Mouse (Mus musculus) stomach, embryonic 14.5 days (tissue): ENCODE data around the gene Trpm1. TPM values are rescaled to one million over a fixed set of nuclear protein-coding genes. Genes with fewer than 3 reads are reported as not detected.

ENCODE experiments used
- ATAC-seq: fragments of 200-750 bp; cut with Nextera tagmentation; 2 replicates; pipeline ENCODE4 v1.8.0; 2017; ENCODE audit warnings: low read depth, moderate TSS enrichment; ENCODE audit not compliant: insufficient number of reproducible peaks, insufficient read depth, low FRiP score
- H3K27ac ChIP-seq: fragments of 300-500 bp; sonication (generic); 2 replicates; pipeline ENCODE4 v1.5.1; 2014; ENCODE audit warnings: mild to moderate bottlenecking, low read length, moderate library complexity, mixed read lengths
- H3K27me3 ChIP-seq: fragments of 300-500 bp; sonication (generic); 2 replicates; pipeline ENCODE4 v1.6.1; 2014; ENCODE audit warnings: low read length, control low read depth, mixed read lengths; ENCODE audit not compliant: control insufficient read depth, insufficient read depth
- H3K36me3 ChIP-seq: fragments of 300-500 bp; sonication (generic); 2 replicates; pipeline ENCODE4 v1.6.1; 2014; ENCODE audit warnings: mild to moderate bottlenecking, control low read depth, low read length, moderate library complexity, mixed read lengths; ENCODE audit not compliant: control insufficient read depth, insufficient read depth
- H3K4me1 ChIP-seq: fragments of 300-500 bp; sonication (generic); 2 replicates; pipeline ENCODE4 v1.6.1; 2014; ENCODE audit warnings: low read length, control low read depth, mixed read lengths; ENCODE audit not compliant: control insufficient read depth, insufficient read depth
- H3K4me2 ChIP-seq: fragments of 300-500 bp; sonication (generic); replicated peaks from 2 replicates; pipeline ENCODE4 v1.6.1; 2014; ENCODE audit warnings: low read depth, low read length, control low read depth
- H3K4me3 ChIP-seq: fragments of 300-500 bp; sonication (generic); 2 replicates; pipeline ENCODE4 v1.5.1; 2014; ENCODE audit warnings: low read depth, low read length, control low read depth
- H3K9ac ChIP-seq: fragments of 300-500 bp; sonication (generic); replicated peaks from 2 replicates; pipeline ENCODE4 v1.6.1; 2014; ENCODE audit warnings: low read depth, mild to moderate bottlenecking, control low read depth, low read length, moderate library complexity, mixed read lengths
- H3K9me3 ChIP-seq: fragments of 300-500 bp; sonication (generic); 2 replicates; pipeline ENCODE4 v1.6.1; 2016; ENCODE audit warnings: low read depth, low read length, control low read depth; ENCODE audit not compliant: control insufficient read depth
- WGBS: fragments of 180-500 bp; shearing (Covaris S2); extraction: QIAGEN DNeasy Blood & Tissue Kit; methylation state at CpG from one replicate; pipeline ENCODE4 v1.1.7; 2014; 5-methylcytosine and 5-hydroxymethylcytosine counted together
- polyA plus RNA-seq: library from polyadenylated mRNA; unstranded; fragments of >200 nt; fragmentation: Nextera tagmentation; extraction: Ambion mirVana; gene quantifications from 2 replicates; pipeline ENCODE4 v1.2.1, GENCODE M21; 2014

Gene Trpm1
- polyA plus RNA-seq, 1 experiment from 2014 or later, result not detected

GRCm38 (mm10) chr7:64179310-64179709, 25.7 kb downstream of the Trpm1 start:
- 87% methylated on average over 4 of the region's 4 CpGs for WGBS

DNA sequence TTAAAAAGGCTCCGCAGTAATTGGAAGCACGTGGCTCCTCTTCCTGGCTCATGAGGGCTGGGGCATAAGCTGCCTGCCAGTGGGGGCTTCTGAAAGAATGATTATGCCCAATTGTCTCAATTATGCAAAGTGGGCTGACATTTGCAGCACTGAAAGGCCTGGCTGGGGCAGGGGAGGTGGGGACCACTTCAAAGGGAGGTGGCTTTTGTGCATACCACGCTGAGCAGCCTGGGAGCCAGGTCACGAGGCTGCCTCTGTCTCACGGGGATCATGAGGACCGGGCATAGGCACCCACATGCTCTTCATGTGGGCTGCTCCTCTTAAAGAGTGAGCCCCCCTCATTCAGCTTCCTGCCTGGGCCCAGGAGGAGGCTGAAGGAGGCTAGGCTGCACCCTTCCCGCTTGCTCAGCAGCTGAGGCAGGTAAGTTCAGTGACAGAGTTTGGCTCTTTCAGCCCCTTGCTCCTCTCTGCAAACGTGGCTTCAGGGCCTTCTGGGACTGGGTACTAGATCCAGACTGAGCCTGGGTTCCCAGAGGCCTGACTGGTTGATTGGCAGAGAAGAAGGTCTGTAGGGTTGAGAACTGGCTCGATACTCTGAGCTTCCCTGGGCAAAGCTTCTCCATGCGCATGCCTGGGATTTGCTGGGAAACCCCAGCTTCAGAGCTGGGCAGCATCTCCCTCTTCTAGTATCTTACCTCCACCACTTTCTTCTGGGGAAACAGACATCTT, 31.7 kb downstream of the Trpm1 start:
- Histone ChIP-seq H3K4me1 (no peaks in the 10 kb centered on the region), H3K9ac (no peak overlapping the region), H3K27ac (no peak overlapping the region), H3K9me3 (no peaks in the 10 kb centered on the region), H3K4me2 (no peak overlapping the region), H3K4me3 (no peak overlapping the region), H3K27me3 (no peaks in the 10 kb centered on the region), H3K36me3 (no peaks in the 10 kb centered on the region)
- WGBS, result 47% methylated on average over 10 of the region's 10 CpGs
- ATAC-seq, result no peak

More at GRCm38 (mm10) chr7:64179310-64179709, 25.7 kb downstream of the Trpm1 start:
- Histone ChIP-seq H3K4me1 (no peaks in the 10 kb centered on the region), H3K4me2 (no peak overlapping the region), H3K4me3 (no peak overlapping the region), H3K36me3 (no peaks in the 10 kb centered on the region), H3K27ac (no peak overlapping the region), H3K27me3 (no peaks in the 10 kb centered on the region), H3K9me3 (no peaks in the 10 kb centered on the region), H3K9ac (no peak overlapping the region)
- no peak for ATAC-seq

DNA sequence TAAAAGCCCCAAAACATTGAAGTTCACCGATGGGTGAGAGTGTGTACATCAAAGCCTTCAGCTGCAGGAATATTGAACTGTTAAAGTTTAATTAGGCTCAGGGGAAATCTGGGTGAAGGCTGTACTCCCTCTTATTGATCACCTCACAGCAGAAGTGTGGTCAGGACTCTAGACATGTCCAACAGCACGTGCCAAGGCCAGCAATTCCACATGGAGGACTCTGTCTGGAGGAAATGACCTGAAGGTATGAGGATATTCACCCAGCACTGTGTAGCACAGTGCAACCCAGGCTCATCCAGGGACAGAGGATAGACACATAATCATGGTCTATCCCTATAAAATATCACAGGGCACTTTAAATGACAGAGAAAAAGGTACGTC, 32.3 kb downstream of the Trpm1 start:
- ATAC-seq, result no peak
- Histone ChIP-seq H3K9ac (no peak overlapping the region), H3K36me3 (no peaks in the 10 kb centered on the region), H3K4me1 (no peaks in the 10 kb centered on the region), H3K27ac (no peak overlapping the region), H3K4me2 (no peak overlapping the region), H3K27me3 (no peaks in the 10 kb centered on the region), H3K9me3 (no peaks in the 10 kb centered on the region), H3K4me3 (no peak overlapping the region)
- 75% methylated on average over 3 of the region's 3 CpGs for WGBS

DNA sequence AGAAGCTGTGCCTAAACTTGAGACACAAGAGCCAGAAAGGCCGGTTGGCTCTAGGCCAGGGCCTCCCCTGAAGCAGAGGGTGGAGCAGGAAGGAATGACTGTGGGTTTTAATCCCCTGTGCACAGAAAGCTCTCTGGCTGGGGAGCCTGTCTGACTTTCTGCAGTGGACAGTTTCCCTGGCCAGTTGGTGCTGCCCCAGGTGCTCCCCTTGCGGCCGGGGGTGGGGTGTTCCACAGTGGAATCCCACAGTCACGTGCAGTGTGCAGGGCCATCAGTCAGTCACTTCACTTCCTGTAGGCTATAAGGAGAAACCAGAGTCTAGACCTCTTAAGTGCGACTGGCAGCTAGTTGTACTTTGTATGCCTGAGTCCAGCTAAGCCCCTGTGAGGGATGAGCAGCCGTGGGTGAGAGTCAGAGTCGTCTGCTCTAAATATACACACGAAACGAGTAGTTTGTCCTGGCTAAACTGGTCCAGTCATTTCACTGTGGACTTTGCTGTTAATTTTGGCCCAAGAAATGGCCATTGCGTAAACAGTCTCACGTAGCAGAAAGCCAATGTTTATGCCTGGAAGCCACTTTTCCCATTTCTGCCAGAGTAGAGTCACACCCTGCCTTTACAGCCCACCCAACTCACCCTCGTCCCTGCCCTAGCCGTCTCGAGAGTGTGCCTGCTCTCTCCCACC, 38.8 kb downstream of the Trpm1 start:
- H3K4me2 ChIP-seq, result no peak overlapping the region
- H3K36me3 ChIP-seq, result no peaks in the 10 kb centered on the region
- H3K27me3 ChIP-seq, result no peaks in the 10 kb centered on the region
- no peak overlapping the region for H3K9ac ChIP-seq
- H3K4me1 ChIP-seq, result peaks cover 9% of the 10 kb centered on the region; the same call in 1 of the 2 replicates
- 21% methylated on average over 14 of the region's 14 CpGs for WGBS
- ATAC-seq, result peak; percentile 42
- H3K27ac ChIP-seq, result no peak overlapping the region
- H3K9me3 ChIP-seq, result no peaks in the 10 kb centered on the region
- H3K4me3 ChIP-seq, result no peak overlapping the region

GRCm38 (mm10) chr7:64193476-64193875, 39.8 kb downstream of the Trpm1 start:
- ATAC-seq, result no peak
- Histone ChIP-seq H3K9ac (no peak overlapping the region), H3K4me1 (peaks cover 9% of the 10 kb centered on the region; the same call in 1 of the 2 replicates), H3K27me3 (no peaks in the 10 kb centered on the region), H3K4me2 (no peak overlapping the region), H3K9me3 (no peaks in the 10 kb centered on the region), H3K27ac (no peak overlapping the region), H3K4me3 (no peak overlapping the region), H3K36me3 (no peaks in the 10 kb centered on the region)
- WGBS, result 49% methylated on average over 5 of the region's 5 CpGs

- H3K4me3 ChIP-seq, result no peak overlapping the region
- no peaks in the 10 kb centered on the region for H3K36me3 ChIP-seq
- 72% methylated on average over 3 of the region's 3 CpGs for WGBS
- ATAC-seq, result no peak
- H3K27ac ChIP-seq, result no peak overlapping the region
- no peaks in the 10 kb centered on the region for H3K27me3 ChIP-seq
- peaks cover 9% of the 10 kb centered on the region; the same call in 1 of the 2 replicates for H3K4me1 ChIP-seq
- no peaks in the 10 kb centered on the region for H3K9me3 ChIP-seq
- no peak overlapping the region for H3K9ac ChIP-seq
- H3K4me2 ChIP-seq, result no peak overlapping the region
These were observed 42.5 kb downstream of the Trpm1 start for GRCm38 (mm10) chr7:64196114-64196513.

DNA sequence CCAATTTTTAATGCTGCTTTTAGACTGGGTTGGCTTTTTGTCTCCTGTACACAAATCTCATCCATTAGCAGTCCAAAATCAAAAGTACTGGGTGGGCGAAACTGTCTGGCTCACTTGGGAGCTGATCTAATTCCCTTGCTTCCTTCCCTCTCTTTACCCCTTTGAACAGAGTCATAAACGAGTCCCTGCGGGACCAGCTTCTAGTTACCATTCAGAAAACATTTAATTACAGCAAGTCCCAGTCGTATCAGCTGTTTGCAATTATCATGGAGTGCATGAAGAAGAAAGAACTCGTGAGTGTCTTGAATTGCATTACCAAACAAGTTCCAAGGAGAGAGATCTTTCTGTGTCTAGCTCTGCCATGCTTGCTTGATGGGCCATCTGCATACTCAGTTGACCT, 55.1 kb downstream of the Trpm1 start:
- Histone ChIP-seq H3K9me3 (no peaks in the 10 kb centered on the region), H3K4me1 (no peaks in the 10 kb centered on the region), H3K36me3 (no peaks in the 10 kb centered on the region), H3K9ac (no peak overlapping the region), H3K27me3 (no peaks in the 10 kb centered on the region), H3K4me2 (no peak overlapping the region), H3K27ac (no peak overlapping the region), H3K4me3 (no peak overlapping the region)
- 72% methylated on average over 5 of the region's 5 CpGs for WGBS
- ATAC-seq, result no peak

DNA sequence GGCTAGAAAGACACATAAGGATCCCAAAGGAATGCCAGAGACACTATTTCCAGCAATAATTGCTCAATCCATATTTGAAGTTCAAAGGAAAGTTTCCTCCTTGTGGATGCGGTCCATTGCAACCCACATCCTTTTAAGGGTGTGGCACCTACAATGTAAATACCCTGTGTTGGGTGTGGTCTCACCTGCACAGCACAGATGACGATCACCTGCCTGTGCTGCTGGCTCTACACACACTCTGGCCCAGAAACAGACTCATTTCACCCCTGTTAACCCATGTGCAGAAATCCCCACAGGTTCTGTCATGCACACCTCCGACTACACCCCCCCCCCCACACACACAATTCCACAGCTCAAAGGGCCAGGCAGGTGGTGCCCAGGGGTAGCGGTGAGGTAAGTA, 59.2 kb downstream of the Trpm1 start:
- Histone ChIP-seq H3K36me3 (no peaks in the 10 kb centered on the region), H3K4me2 (no peak overlapping the region), H3K4me1 (no peaks in the 10 kb centered on the region), H3K9me3 (no peaks in the 10 kb centered on the region), H3K4me3 (no peak overlapping the region), H3K9ac (no peak overlapping the region), H3K27ac (no peak overlapping the region), H3K27me3 (no peaks in the 10 kb centered on the region)
- 74% methylated on average over 4 of the region's 4 CpGs for WGBS
- ATAC-seq, result no peak; the same call in 1 of the 2 replicates
